Mouse (Mus musculus): Measurements from ENCODE around the gene Slpi. TPM values are rescaled to one million over a fixed set of nuclear protein-coding genes. Genes with fewer than 3 reads are reported as not detected.

The Slpi gene
- polyA plus RNA-seq (2015; fragmentation: Nextera tagmentation; extraction: Ambion mirVana), result 35.5 and 46.1 TPM in 2 replicates

GRCm38 (mm10) chr2:164389020-164389419, at the start of gene Slpi:
TSS of gene Slpi (minus strand) at chr2:164389095.
- H3K4me1 ChIP-seq (ENCODE audit: control insufficient read depth, insufficient read depth, low read length), result peaks cover 6% of the 10 kb centered on the region
- peak within 1 kb of the TSS; percentile 58 for H3K4me3 ChIP-seq (replicated peaks; ENCODE audit: low read length)
- 2% methylated on average over 17 of the region's 17 CpGs for WGBS
- peaks cover 11% of the 10 kb centered on the region; the same call in 1 of the 2 replicates for H3K27me3 ChIP-seq (ENCODE audit: control insufficient read depth, insufficient read depth, low read length)
- peak within 1 kb of the TSS; percentile 80 for H3K4me2 ChIP-seq (ENCODE audit: low read depth, low read length)
- H3K9me3 ChIP-seq (replicated peaks; ENCODE audit: control insufficient read depth, low read length), result no peaks in the 10 kb centered on the region
- H3K27ac ChIP-seq (ENCODE audit: low read length), result no peak within 1 kb of the TSS
- ATAC-seq (ENCODE audit: insufficient read depth, low FRiP score), result peak; percentile 60; the same call in 1 of the 2 replicates
- no peaks in the 10 kb centered on the region for H3K36me3 ChIP-seq (ENCODE audit: control insufficient read depth, insufficient read depth, low read length)
- H3K9ac ChIP-seq (ENCODE audit: low read length), result peak within 1 kb of the TSS; percentile 71

- Histone ChIP-seq H3K4me1 (ENCODE audit: control insufficient read depth, insufficient read depth, low read length) (peaks cover 75% of the 10 kb centered on the region), H3K9ac (ENCODE audit: low read length) (no peak overlapping the region), H3K36me3 (ENCODE audit: control insufficient read depth, insufficient read depth, low read length) (no peaks in the 10 kb centered on the region), H3K27ac (ENCODE audit: low read length) (peak overlapping the region; percentile 91), H3K27me3 (ENCODE audit: control insufficient read depth, insufficient read depth, low read length) (no peaks in the 10 kb centered on the region), H3K4me2 (ENCODE audit: low read depth, low read length) (peak overlapping the region; percentile 60; the same call in 1 of the 2 replicates), H3K9me3 (replicated peaks; ENCODE audit: control insufficient read depth, low read length) (no peaks in the 10 kb centered on the region), H3K4me3 (replicated peaks; ENCODE audit: low read length) (no peak overlapping the region; the same call in 1 of the 2 replicates)
- WGBS, result 39% methylated on average over 8 of the region's 8 CpGs
- peak; percentile 41 for ATAC-seq (ENCODE audit: insufficient read depth, low FRiP score)
Observed at GRCm38 (mm10) chr2:164438257-164438656, 49.4 kb upstream of the Slpi start.

- Histone ChIP-seq H3K27me3 (ENCODE audit: control insufficient read depth, insufficient read depth, low read length) (no peaks in the 10 kb centered on the region), H3K4me1 (ENCODE audit: control insufficient read depth, insufficient read depth, low read length) (peaks cover 80% of the 10 kb centered on the region), H3K9ac (ENCODE audit: low read length) (peak overlapping the region; percentile 8; the same call in 1 of the 2 replicates), H3K9me3 (replicated peaks; ENCODE audit: control insufficient read depth, low read length) (no peaks in the 10 kb centered on the region), H3K4me3 (replicated peaks; ENCODE audit: low read length) (peak overlapping the region; percentile 12), H3K4me2 (ENCODE audit: low read depth, low read length) (peak overlapping the region; percentile 46), H3K36me3 (ENCODE audit: control insufficient read depth, insufficient read depth, low read length) (no peaks in the 10 kb centered on the region), H3K27ac (ENCODE audit: low read length) (peak overlapping the region; percentile 91)
- WGBS, result 45% methylated on average over 6 of the region's 6 CpGs
- ATAC-seq (ENCODE audit: insufficient read depth, low FRiP score), result no peak
Observed at GRCm38 (mm10) chr2:164437710-164438109, 48.8 kb upstream of the Slpi start.

- no peaks in the 10 kb centered on the region for H3K27me3 ChIP-seq (ENCODE audit: control insufficient read depth, insufficient read depth, low read length)
- ATAC-seq (ENCODE audit: insufficient read depth, low FRiP score), result peak; percentile 26; the same call in 1 of the 2 replicates
- H3K9ac ChIP-seq (ENCODE audit: low read length), result peak overlapping the region; percentile 50; the same call in 1 of the 2 replicates
- peak overlapping the region; percentile 91 for H3K27ac ChIP-seq (ENCODE audit: low read length)
- peak overlapping the region; percentile 46 for H3K4me2 ChIP-seq (ENCODE audit: low read depth, low read length)
- WGBS, result 40% methylated on average over 3 of the region's 3 CpGs
- no peaks in the 10 kb centered on the region for H3K36me3 ChIP-seq (ENCODE audit: control insufficient read depth, insufficient read depth, low read length)
- H3K4me1 ChIP-seq (ENCODE audit: control insufficient read depth, insufficient read depth, low read length), result peaks cover 86% of the 10 kb centered on the region
- H3K4me3 ChIP-seq (replicated peaks; ENCODE audit: low read length), result no peak overlapping the region
- H3K9me3 ChIP-seq (replicated peaks; ENCODE audit: control insufficient read depth, low read length), result no peaks in the 10 kb centered on the region
Observed at GRCm38 (mm10) chr2:164436961-164437360, 48.1 kb upstream of the Slpi start.

GRCm38 (mm10) chr2:164436215-164436913, 47.5 kb upstream of the Slpi start:
- Histone ChIP-seq H3K27ac (ENCODE audit: low read length) (peak overlapping the region; percentile 91), H3K4me2 (ENCODE audit: low read depth, low read length) (peak overlapping the region; percentile 46), H3K36me3 (ENCODE audit: control insufficient read depth, insufficient read depth, low read length) (no peaks in the 10 kb centered on the region), H3K9me3 (replicated peaks; ENCODE audit: control insufficient read depth, low read length) (no peaks in the 10 kb centered on the region), H3K9ac (ENCODE audit: low read length) (peak overlapping the region; percentile 50), H3K27me3 (ENCODE audit: control insufficient read depth, insufficient read depth, low read length) (no peaks in the 10 kb centered on the region), H3K4me1 (ENCODE audit: control insufficient read depth, insufficient read depth, low read length) (peaks cover 86% of the 10 kb centered on the region), H3K4me3 (replicated peaks; ENCODE audit: low read length) (0 out of 2 replicates have a peak overlapping the region, but pooled peaks have one; percentile 12)
- ATAC-seq (ENCODE audit: insufficient read depth, low FRiP score), result no peak
- 24% methylated on average over 8 of the region's 8 CpGs for WGBS

GRCm38 (mm10) chr2:164435216-164436090, 46.6 kb upstream of the Slpi start:
- no peaks in the 10 kb centered on the region for H3K36me3 ChIP-seq (ENCODE audit: control insufficient read depth, insufficient read depth, low read length)
- peak overlapping the region; percentile 91 for H3K27ac ChIP-seq (ENCODE audit: low read length)
- no peaks in the 10 kb centered on the region for H3K9me3 ChIP-seq (replicated peaks; ENCODE audit: control insufficient read depth, low read length)
- H3K4me3 ChIP-seq (replicated peaks; ENCODE audit: low read length), result no peak overlapping the region
- no peaks in the 10 kb centered on the region for H3K27me3 ChIP-seq (ENCODE audit: control insufficient read depth, insufficient read depth, low read length)
- 28% methylated on average over 5 of the region's 5 CpGs for WGBS
- ATAC-seq (ENCODE audit: insufficient read depth, low FRiP score), result no peak
- peak overlapping the region; percentile 22; the same call in 1 of the 2 replicates for H3K9ac ChIP-seq (ENCODE audit: low read length)
- peaks cover 87% of the 10 kb centered on the region for H3K4me1 ChIP-seq (ENCODE audit: control insufficient read depth, insufficient read depth, low read length)
- peak overlapping the region; percentile 46 for H3K4me2 ChIP-seq (ENCODE audit: low read depth, low read length)

- no peaks in the 10 kb centered on the region for H3K9me3 ChIP-seq (replicated peaks; ENCODE audit: control insufficient read depth, low read length)
- peak overlapping the region; percentile 91 for H3K27ac ChIP-seq (ENCODE audit: low read length)
- H3K36me3 ChIP-seq (ENCODE audit: control insufficient read depth, insufficient read depth, low read length), result no peaks in the 10 kb centered on the region
- H3K27me3 ChIP-seq (ENCODE audit: control insufficient read depth, insufficient read depth, low read length), result no peaks in the 10 kb centered on the region
- H3K9ac ChIP-seq (ENCODE audit: low read length), result no peak overlapping the region
- H3K4me2 ChIP-seq (ENCODE audit: low read depth, low read length), result 0 out of 2 replicates have a peak overlapping the region, but pooled peaks have one; percentile 0
- no peak overlapping the region for H3K4me3 ChIP-seq (replicated peaks; ENCODE audit: low read length)
- 57% methylated on average over 3 of the region's 3 CpGs for WGBS
- ATAC-seq (ENCODE audit: insufficient read depth, low FRiP score), result no peak
- H3K4me1 ChIP-seq (ENCODE audit: control insufficient read depth, insufficient read depth, low read length), result peaks cover 85% of the 10 kb centered on the region
Observed at GRCm38 (mm10) chr2:164434681-164435080, 45.8 kb upstream of the Slpi start.

GRCm38 (mm10) chr2:164433278-164433895, 44.5 kb upstream of the Slpi start:
- Histone ChIP-seq H3K9me3 (replicated peaks; ENCODE audit: control insufficient read depth, low read length) (no peaks in the 10 kb centered on the region), H3K4me2 (ENCODE audit: low read depth, low read length) (peak overlapping the region; percentile 43), H3K36me3 (ENCODE audit: control insufficient read depth, insufficient read depth, low read length) (peaks cover 6% of the 10 kb centered on the region; the same call in 1 of the 2 replicates), H3K27ac (ENCODE audit: low read length) (peak overlapping the region; percentile 90), H3K9ac (ENCODE audit: low read length) (peak overlapping the region; percentile 63), H3K27me3 (ENCODE audit: control insufficient read depth, insufficient read depth, low read length) (no peaks in the 10 kb centered on the region), H3K4me1 (ENCODE audit: control insufficient read depth, insufficient read depth, low read length) (peaks cover 75% of the 10 kb centered on the region), H3K4me3 (replicated peaks; ENCODE audit: low read length) (peak overlapping the region; percentile 14)
- ATAC-seq (ENCODE audit: insufficient read depth, low FRiP score), result no peak
- WGBS, result 54% methylated on average over 9 of the region's 9 CpGs
